Mouse (Mus musculus) kidney, adult 11 months (tissue): ENCODE measurements around the gene Acad12.
A peak's percentile ranks its signal among the peaks of the same experiment; 100 is the strongest.
"Not testable (repeated sequence)": the region's sequence is repeated elsewhere in the genome, so short reads cannot be mapped to it uniquely, and the experiment has no call there.

Experiments
- DNase-seq: peaks from one replicate; pipeline ENCODE4 v3.0.0; 2022

Gene Acad12

DNA sequence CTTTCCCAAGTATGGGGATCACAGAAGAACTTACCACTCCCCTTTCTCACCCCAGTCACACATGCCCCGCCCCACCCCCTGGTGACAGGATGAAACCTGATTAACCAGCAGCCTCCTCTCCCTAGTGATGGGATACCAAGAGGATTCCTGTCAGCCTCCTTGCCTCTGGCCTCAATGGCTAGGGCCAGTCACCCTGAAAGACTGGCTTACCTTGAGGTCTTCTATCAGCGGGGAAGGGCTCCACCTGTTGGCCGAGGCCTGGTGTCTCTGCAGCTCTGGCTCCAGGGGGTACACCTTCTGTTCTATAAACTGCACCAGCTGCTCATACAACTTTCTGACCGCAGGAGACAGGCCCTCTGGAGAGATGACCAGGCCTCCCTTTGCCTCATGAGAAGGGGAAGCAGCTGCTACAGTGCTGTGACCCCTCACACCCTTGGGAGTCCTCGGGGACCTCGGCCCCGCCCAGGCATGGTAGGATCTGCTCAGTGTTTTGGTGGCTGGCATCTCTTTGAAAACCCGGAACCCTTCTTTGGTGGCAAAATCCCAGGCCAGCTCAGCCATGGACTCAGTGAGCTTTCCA lies 9.1 kb downstream of the Acad12 start:
- not testable (repeated sequence) for DNase-seq

DNA sequence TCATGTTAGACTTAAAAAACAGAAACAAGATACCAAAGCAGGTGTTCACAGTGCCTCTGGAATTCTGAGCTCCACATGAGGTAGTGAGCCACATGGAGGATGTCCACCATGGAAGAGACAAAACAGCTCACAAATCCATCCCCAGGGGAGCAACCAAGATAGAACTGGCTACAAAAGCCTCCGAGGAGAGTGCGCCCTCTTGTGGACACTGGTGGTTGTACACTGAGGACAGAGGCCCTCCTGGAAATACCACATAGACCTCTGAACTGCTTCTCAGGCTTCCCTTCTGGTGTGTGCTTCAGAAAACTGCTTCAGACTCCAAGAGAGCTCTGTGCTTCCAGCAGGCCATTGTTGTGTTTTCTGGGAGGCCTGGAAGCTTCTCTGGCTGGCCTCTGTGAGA lies 12.6 kb downstream of the Acad12 start:
- peak; percentile 63 for DNase-seq

DNA sequence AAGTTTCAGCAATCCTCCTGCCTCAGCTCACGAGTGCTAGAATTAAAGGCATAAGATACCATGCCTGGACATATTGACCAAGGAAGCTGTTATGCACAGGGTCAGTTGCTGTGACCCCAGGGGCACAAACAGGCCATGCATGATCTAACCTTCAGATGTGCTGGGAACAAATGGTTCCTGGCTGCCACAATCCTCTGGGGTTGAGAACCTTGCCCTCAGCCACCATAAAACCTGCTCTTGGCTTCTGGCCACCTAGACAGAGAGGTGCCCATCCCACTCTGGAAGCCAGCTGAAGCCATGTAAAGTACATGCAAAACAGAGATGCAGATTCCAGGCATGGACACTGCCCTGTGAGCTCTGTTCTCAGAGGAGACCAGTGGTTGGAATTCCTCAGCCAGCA lies 14.9 kb downstream of the Acad12 start:
- peak; percentile 36 for DNase-seq

DNA sequence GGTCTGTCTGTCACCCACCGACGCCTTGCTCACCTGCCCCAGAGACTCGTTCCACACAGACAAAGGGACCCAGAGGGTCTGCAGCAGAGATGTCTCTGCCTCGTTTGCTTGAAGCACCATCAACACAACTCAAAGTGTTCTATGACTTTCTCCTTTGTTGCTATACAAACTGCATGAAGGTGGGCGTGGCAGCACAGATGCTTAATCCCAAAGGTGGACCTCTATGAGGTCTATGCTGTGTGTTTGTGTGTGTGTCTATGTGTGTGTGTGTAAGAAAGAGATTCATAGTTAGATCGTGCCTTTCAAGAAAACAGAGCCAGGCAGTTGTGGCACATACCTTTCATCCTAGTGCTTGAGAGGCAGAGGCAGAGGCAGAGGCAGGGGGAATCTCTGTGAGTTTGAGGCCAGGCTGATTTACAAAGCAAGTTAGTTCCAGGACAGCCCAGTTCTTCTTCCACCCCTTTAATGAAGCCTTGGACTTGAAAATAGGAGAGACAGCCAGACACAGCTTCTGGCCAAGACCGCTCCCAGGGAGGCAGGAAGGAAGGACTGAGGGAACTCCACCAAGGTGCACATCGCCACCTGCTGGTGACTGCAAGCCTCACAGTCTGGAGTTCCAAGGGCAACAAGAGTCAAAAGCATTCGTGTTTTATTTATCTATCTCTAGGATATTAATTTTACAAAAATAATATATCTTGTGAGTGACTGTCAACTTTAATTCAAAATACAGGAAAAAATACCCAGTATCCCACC lies 17.0 kb downstream of the Acad12 start:
- DNase-seq: peak; percentile 86

DNA sequence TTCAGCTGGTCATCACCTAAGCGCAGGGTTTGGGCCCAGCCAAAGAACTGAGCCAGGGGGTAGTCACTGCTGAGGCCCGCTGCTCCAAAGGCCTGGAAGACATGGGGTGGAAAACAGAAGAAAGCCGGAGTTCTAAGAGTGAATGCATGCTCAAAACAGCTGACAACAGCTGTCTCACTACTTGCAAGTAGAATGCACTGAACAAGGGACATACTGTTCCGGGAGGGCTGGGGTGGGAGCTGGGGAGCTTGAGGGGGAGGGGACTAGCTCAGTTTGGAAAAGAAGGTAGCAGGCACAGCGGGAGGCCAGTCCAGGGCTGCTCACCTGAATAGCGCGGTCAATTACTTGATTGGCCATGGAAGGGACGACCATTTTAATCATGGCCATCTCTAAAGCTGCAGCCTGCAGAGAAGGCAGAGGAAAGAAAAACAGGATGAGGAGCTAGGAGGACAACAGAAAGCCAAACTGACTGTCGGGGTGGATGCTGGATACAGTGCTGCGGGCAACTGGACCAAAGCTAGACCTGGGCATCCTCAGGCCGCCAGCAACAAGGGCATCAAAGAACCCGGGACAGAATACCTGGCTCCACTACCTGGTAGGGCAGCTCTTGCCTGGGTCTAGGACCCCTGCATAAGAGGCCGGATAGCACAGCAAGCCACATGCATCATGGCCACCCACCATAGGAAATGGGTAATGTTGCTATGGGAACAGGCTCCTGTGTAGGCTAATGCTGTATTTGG lies 19.7 kb downstream of the Acad12 start:
- no peak for DNase-seq

DNA sequence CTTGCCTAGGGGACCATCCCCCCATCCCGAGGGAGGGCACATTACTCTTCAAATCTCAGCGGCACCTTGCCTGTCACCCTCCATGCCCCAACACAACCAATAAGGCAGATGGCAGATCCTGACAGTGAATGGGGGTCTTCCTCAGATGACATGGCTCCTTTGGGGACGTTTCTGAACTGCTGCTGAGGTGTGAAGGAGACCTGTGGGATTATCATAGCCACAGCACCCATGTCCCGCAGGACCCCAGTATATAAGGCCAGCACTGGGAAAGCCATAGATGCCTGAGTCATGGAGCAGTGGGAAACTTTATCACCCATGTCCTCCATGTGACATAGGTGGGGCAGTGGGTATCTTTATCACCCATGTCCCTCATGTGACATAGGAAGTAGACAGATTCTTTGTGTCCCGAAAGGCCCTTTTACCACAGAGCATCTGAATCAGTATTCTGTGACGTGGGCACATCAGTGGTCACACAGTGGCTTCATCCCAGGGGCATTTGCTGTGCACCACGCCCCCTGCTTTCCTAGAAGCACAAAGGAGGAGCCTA lies 20.7 kb downstream of the Acad12 start:
- DNase-seq: no peak

DNA sequence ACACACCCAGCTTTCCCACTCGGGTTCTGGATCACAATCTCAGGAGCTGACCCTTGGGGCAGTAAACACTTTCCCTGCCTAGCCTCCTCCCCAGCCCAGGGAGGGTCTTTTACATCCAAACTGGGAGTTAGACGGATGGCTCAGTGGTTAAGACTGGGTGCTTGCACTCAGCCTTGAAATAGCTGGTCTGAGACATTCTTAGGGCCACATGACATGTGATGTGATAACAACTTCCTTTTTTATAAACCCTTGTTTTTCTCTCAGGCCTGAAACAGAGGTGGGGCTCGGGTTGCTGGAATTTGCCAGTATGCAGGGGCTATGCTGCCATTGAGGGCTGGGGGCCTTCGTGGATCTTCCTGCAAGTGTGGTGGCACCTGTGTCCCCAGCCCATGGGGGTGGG lies 21.4 kb downstream of the Acad12 start:
- DNase-seq: no peak

DNA sequence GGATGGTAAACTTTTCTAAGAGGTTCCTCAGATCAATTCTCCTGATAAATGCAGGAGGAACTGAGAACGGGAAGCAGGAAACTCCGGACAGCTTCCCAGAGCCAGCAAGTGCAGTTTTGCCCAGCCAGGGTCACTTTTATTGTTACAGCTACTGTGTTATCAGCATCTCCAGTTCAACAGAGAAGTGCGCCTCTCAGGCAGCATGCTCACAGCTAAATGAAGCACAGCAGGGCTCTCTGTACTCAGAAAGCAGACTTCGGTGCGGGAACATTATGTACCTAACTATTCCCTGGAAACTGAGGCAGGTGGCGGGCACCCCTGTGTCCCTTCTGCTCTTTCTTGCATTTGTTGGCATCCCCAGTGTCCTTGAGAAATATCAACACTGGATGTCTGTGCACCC lies 22.5 kb downstream of the Acad12 start:
- no peak for DNase-seq

DNA sequence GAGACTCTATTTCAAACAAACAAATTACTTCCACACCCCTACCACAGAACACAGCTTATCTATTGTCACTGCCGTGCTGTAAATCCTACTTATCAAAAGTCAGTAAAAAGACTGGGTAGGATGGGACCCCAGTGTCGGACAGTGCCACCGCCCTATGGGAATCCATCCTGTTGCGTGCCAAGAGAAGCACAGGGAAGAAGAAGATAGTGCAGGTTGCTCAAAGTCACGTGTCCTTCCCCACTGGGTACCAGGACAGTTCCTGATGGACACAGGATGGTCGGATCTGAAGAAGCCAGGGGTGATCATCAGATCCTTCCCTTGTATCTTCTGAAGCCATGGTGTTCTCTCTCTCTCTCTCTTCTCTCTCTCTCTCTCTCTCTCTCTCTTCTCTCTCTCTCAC lies 23.0 kb downstream of the Acad12 start:
- no peak for DNase-seq

DNA sequence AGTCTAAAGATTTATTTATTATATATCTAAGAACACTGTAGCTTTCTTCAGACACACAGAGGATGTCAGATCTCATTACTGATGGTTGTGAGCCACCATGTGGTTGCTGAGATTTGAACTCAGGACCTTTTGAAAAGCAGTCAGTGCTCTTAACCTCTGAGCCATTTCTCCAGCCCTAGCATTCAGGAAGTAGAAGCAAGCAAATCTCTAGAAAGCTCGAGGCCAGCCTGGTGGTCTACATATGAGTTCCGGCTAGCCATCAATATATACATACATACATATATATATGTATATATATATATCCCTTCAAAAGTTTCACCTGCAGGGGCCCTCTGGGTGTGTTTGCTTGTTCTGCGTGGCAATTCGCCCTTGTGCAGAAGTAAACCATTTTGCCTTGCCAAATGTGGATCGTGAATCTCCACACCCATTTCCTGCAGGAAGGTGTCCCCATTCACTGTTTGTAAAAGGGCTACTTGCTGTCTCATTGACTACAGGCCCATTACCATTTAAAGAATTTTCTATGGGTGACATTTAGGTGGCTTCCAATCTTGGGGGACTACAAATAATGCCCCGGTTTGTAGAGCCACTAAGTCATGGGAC lies 23.9 kb downstream of the Acad12 start:
- DNase-seq: no peak

DNA sequence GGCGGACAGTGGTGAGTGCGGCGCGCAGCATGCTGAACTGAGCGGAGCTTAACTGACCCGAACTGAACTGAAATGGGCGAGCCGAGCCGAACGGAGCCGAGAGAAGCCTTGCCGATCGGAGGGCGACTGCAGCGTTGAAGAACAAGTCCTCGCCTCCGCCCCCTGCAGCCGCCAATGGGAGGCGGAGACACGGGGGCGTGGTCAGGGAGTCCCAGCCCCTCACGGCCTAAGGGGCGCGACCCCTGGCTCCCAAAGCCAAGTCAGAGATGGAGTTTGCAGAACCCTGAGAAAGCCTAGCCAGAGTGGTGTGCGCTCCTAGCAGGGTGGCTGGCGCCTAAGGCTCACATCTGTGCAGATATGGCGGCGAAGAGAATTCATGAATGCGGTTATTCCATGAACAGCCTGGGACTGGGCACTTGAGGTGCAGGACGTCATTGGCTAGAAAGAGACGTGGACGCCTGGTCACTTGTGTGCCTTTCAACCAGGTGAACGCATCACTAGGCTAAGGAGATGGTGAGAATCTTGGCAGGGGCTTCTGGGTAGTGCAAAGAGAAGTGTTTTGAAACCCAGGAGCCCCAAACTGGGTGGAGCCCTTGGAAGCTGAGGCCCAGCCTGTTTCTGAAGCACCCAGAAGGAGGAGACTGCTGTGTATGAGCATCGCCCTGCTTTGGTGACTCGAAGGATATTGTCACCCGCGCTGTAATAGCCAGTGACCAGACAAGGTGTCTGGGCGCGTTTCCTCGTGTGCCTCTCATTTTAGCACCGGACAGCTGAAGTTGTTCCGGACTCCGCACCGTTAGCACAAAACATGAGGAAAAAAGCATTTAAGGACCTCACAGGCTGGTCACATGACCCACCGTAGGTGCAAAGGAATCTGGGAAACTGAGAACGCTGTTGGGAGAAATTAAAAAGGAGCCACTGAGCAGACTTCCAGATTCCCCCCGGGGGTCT lies 25.0 kb downstream of the Acad12 start, which contains the start of gene Aldh2:
Aldh2 (minus strand) TSS at position 374 of the 951 bp plus-strand sequence.
- peak; percentile 92 for DNase-seq

DNA sequence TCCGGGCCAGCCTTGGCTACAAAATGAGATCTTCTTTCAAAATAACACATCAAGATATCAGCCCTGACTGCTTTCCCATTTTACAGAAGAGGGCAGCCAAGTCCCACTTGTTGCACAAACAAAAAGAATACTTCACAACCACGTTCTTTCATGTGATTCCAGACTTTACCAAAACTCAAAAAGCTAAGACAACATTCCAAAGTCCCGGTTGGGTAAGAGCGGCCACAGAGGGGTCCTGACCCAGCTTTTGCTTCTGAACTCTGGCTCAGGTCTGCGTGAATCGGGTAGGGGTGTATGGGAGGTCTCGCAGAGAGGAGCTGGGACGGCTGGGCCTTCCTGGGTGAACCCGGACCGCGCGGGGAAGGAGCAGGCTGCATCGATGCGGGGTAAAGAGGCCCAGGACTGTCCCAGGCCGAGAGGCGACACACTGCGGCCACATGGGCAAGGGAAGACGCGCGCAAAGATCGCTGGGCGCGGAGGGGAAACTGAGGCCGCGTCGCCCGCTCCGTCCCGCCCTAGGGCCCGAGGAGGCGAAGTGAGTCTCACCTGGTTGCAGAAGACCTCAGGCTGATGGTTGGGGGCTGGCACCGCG lies 25.8 kb downstream of the Acad12 start:
- no peak for DNase-seq

DNA sequence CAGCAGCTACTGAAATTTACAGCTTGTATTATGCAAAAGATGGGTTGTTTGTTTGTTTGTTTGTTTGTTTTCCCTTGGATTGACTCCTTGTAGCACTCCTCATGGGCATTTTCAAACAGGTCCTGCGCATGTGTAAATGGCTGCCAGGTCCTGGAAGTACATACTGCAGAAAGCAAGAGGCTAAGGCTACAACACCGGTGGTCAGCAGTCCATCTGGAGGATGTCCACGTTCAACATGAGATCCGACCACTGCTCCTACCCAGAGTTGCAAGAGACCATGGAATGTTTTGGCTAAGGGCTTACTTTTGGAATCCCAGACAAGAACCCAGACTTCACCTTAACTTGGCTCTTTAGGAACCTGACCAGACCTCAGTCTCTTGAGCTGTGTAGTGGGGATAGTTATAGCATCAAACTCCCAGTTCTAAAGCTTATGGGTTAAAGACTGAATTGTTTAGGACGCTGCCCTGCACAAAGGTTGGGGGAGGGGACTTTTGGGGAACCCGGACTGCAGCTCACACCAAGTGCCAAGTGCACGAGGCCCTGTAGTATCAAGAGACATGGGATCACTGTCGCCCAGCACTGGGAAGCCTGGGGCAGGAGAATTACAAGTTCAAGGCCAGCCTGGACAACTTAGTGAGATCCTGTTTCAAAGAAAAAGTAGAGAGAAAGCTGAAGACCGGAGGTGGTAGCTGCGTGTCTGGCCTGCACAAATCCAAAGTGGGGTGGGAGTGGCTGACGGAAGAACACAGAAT lies 26.5 kb downstream of the Acad12 start:
- DNase-seq: no peak

DNA sequence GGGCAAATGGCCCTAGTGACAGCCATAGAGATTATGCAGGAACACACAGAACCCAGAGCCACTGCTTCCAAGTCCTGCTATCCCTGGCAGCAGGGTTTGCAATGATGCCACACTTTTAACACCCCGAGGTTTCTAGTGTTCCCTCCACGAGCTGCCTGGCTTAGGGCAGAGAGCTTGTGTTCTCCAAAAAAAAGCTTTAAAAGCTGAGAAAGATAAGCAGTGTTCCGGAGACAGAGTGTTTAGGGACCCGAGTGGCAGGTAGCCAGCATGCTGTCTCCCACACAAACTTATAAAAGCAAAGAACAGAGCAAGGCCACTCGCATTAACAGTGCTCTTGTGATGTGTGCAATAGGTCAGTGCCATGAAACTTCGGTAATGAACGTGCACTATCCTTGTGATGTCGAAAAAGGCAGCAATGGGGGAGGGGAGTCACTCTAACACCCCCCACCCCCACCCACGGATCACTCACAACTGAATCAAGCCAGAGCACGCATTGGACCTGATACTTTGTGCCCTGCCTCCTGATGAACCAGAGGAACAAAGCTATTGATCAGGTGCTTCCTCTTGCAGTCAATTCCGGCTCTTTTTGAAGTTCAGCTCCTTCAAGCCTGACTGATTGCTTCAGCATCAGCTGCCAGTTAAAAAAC lies 27.2 kb downstream of the Acad12 start:
- DNase-seq: no peak

DNA sequence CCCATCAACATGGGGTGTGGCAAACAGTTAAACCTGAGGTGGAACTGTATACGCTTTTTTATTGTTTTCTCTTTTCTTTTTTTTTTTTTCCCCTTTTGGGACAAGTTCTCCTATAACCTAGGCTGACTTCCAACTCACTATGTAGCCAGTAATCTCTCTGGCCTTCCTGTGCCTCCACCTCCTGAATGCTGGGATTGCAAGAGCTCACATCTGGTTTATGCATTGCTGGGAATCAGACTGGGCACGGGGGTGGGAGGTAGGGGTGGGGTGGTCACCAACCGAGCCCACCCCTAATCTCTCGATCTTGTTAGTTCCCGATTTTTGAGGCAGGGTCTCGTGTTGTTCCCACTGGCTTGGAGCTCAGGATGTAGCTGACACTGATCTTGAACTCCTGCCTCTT lies 28.8 kb downstream of the Acad12 start:
- DNase-seq: no peak

DNA sequence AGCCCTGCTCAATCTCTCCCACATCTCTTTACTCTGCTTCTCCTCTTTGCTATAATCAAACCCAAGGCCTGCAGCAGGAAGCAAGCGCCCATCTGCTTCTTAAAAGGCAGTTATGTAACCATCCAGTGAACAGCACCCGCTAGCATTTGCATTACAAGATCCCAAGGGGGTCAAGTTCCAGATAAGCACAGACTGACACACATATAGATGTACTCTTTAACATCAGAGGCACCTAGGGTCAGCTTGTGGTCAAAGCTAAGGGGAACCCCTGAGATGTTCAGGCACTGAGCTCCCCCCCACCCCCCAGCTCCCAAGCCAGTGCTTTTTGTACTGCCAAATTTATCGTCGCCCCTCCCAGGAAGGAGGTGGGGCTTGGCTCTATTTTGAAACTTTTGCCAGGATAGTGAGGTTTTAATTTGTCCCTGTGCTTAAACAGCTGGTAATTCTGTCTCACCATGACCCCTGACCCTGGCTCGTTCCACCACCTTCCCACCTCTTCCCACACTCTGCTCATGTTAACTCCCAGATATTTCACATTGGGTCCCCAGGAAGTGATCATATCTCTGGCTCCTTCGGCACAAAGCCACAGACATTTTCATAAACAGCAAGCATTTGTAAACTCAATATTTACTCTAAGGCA lies 32.2 kb downstream of the Acad12 start:
- peak; percentile 39 for DNase-seq

DNA sequence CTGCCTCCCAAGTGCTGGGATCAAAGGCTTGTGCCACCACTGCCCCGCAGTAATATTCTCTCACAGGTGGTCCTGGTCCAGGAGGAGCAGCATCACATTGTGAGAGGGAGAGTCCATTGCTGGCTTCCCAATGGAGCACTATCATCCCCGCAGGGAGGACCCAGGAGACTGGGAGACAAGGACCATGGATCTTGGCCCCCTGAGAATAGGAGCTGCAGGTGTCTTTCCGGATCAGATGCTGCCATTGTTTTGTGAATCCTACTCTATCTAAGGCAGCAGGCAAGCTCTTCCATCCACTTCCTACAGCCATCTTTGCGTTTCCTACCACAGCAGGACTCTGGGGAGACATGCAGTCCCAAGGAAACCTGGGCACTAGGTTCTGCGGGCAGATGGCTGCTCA lies 33.0 kb downstream of the Acad12 start:
- DNase-seq: no peak

DNA sequence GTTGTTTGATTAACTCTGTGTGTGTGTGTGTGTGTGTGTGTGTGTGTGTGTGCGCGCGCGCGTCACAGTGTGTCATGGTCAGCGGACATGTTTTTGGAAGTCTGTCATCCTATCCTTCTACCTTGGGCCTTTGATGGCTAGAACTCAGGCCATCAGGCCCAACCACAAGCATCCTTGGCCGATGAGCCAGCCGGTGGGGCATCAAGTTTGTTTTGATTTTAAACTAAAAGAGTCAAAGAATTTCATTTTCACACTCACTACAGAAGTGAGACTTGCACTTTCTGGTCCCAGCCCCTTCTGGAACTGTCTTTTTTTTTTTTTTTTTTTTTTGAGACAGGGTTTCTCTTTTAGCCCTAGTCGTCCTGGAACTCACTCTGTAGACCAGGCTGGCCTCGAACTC lies 33.7 kb downstream of the Acad12 start:
- no peak for DNase-seq

DNA sequence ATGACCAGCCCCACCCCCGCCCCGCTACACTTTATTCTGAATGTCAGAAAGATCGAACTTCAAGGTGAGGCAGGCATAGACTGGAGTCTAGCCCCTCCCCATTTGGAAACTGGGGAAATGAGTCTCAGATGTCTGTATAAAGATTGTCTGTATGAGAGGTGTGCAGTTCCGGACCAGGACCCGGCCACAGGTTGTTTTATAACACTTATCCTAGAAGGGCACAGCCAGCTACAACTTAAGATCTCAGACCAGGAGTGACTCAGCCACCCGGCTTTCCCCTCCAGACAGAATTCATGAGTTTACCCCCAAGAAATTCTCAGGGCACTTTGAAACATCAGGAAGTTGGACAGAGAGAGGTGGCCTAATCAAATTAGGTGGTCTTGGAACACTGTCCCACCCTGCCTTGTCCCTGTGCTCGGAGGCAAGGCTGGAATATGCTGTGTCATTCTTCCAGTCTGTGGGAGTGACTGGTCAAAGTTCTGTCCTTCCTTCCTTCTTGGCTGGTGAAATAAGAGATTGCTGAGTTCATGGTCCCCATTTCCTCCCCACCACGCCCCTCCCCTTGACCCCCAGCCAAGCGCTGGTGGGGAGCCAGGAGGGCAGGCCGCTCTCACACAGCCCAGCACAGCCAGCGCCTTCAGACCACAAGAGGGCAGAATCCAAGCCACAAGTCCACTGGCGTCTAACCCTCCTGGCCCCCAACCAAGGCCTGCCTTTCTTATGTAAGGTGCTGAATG lies 34.8 kb downstream of the Acad12 start:
- peak; percentile 98 for DNase-seq
